Mouse (Mus musculus) hindbrain, embryonic 10.5 days (tissue): ENCODE measurements around the gene Srrm3. TPM values are rescaled to one million over a fixed set of nuclear protein-coding genes. Genes with fewer than 3 reads are reported as not detected.

Source experiments
- DNase-seq: peaks from one replicate; pipeline ENCODE4 v3.0.0-alpha.2; 2017; ENCODE audit warnings: low spot score
- H3K27ac ChIP-seq: fragments of 300-500 bp; sonication (generic); 2 replicates; pipeline ENCODE4 v1.5.1; 2016; ENCODE audit warnings: mild to moderate bottlenecking, moderate library complexity
- H3K27me3 ChIP-seq: fragments of 300-500 bp; sonication (generic); 2 replicates; pipeline ENCODE4 v1.6.1; 2016; ENCODE audit warnings: mild to moderate bottlenecking; ENCODE audit not compliant: poor library complexity, insufficient read depth, severe bottlenecking
- H3K36me3 ChIP-seq: fragments of 300-500 bp; sonication (generic); 2 replicates; pipeline ENCODE4 v1.6.1; 2016; ENCODE audit warnings: mild to moderate bottlenecking, moderate library complexity
- H3K4me1 ChIP-seq: fragments of 300-500 bp; sonication (generic); replicated peaks from 2 replicates; pipeline ENCODE4 v1.6.1; 2016; ENCODE audit warnings: mild to moderate bottlenecking
- H3K4me3 ChIP-seq: fragments of 300-500 bp; sonication (generic); 2 replicates; pipeline ENCODE4 v1.5.1; 2016; ENCODE audit warnings: mild to moderate bottlenecking, moderate library complexity
- H3K9me3 ChIP-seq: fragments of 300-500 bp; sonication (generic); 2 replicates; pipeline ENCODE4 v1.6.1; 2016; ENCODE audit warnings: mild to moderate bottlenecking, moderate library complexity
- WGBS: fragments of 180-500 bp; shearing (Covaris S2); methylation state at CpG from one replicate; pipeline ENCODE4 v1.1.7; 2016; 5-methylcytosine and 5-hydroxymethylcytosine counted together
- polyA plus RNA-seq: library from polyadenylated mRNA; unstranded; fragments of >200 nt; fragmentation: Nextera tagmentation; extraction: Ambion mirVana; gene quantifications from 2 replicates; pipeline ENCODE4 v1.2.1, GENCODE M21; 2016

The Srrm3 gene
- polyA plus RNA-seq, 1 experiment from 2014 or later, result 38.5 TPM

DNA sequence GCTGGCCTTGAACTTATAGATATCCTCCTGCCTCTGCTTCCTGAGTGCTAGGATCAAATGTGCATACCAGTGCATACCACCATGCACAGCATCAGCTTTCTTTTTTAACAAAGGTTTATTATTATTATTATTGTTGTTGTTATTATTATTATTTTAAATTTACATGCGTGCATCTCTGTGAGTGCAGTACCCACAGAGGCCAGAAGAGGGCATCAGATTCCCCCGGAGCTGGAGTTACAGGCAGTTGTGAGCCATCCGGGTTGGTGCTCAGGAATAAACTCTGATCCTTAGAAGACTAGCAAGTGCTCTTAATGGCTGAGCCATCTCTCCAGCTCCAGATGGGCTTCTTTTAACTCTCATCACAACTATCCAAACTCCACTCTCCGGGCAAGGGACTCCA, 6.9 kb upstream of the Srrm3 start:
- Histone ChIP-seq H3K27me3 (peaks cover 7% of the 10 kb centered on the region; the same call in 1 of the 2 replicates), H3K27ac (no peak overlapping the region), H3K4me1 (peaks cover 35% of the 10 kb centered on the region), H3K9me3 (no peaks in the 10 kb centered on the region), H3K36me3 (no peaks in the 10 kb centered on the region), H3K4me3 (no peak overlapping the region)
- WGBS, result 49% methylated on average over 4 of the region's 4 CpGs
- peak; percentile 30 for DNase-seq

DNA sequence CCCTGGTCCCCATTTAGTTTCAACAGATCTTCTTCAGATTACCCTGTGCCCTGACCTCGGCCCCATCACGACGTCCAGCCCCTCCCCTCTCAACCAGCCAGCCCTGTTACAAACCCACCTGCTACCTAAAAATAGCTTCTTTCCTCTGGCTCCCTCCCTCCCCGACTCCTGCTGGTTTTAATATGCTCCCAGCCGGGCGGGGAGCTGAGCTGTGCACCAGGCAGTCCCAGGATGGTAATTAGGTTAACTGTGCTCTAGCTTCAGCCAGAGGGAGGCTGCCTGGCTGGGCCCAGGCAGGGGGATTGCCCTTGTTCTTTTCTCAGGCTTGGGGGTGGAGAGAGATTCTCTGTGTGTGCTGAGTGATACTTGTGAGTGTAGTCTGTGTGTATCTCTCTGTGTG, 5.8 kb upstream of the Srrm3 start:
- Histone ChIP-seq H3K27me3 (0 out of 2 replicates have a peak, but pooled peaks cover 4% of the 10 kb centered on the region), H3K27ac (peak overlapping the region; percentile 76), H3K36me3 (no peaks in the 10 kb centered on the region), H3K4me1 (peaks cover 30% of the 10 kb centered on the region), H3K9me3 (no peaks in the 10 kb centered on the region), H3K4me3 (no peak overlapping the region)
- WGBS, result 2% methylated on average over 6 of the region's 6 CpGs
- DNase-seq, result no peak

DNA sequence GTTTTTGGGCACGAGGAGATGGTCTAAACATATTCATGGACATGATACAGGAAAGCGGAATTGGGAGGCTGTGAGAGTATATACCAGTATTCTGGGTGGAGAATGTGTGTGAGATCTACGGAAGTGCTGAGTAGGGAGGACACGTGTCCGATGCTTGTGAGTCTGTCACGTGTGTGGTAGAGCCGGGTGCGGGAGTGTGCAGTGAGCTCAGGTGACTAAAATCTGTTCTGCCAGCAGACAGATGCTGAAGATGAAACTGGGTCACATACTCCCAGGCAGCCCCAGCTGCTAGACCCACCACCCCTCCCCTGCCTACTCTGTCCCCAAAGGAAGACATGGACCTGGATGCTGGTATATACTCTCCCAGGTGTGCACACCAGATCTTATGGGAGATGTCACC, 4.0 kb upstream of the Srrm3 start:
- 90% methylated on average over 8 of the region's 8 CpGs for WGBS
- no peaks in the 10 kb centered on the region for H3K9me3 ChIP-seq

DNA sequence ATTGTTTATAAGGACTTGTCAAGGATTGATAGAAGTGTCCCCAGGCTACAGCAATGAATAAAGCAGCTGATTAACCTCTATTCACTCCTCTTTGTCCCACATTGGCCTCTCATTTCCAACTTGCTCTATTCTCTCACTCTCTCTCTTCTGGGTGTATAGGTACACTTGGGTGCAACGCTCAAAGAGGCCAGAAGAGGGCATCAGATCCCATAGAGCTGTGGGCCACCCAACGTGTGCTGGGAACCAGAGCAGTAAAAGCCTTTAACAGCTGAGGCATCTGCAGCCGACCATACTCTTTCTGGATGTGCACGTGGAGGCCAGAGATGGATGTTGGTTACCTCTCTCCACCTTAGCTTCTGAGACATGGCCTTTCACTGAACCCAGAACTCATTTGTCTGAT, 3.6 kb upstream of the Srrm3 start:
- no peak overlapping the region for H3K4me3 ChIP-seq
- DNase-seq, result no peak
- peaks cover 41% of the 10 kb centered on the region for H3K4me1 ChIP-seq
- H3K36me3 ChIP-seq, result no peaks in the 10 kb centered on the region
- H3K9me3 ChIP-seq, result no peaks in the 10 kb centered on the region
- H3K27me3 ChIP-seq, result 0 out of 2 replicates have a peak, but pooled peaks cover 4% of the 10 kb centered on the region
- no peak overlapping the region for H3K27ac ChIP-seq
- 69% methylated on average over 4 of the region's 4 CpGs for WGBS

More for the DNA sequence above, 4.0 kb upstream of the Srrm3 start:
- Histone ChIP-seq H3K27ac (no peak overlapping the region), H3K4me3 (no peak overlapping the region), H3K27me3 (0 out of 2 replicates have a peak, but pooled peaks cover 4% of the 10 kb centered on the region), H3K4me1 (peaks cover 41% of the 10 kb centered on the region), H3K36me3 (no peaks in the 10 kb centered on the region)
- DNase-seq, result no peak

DNA sequence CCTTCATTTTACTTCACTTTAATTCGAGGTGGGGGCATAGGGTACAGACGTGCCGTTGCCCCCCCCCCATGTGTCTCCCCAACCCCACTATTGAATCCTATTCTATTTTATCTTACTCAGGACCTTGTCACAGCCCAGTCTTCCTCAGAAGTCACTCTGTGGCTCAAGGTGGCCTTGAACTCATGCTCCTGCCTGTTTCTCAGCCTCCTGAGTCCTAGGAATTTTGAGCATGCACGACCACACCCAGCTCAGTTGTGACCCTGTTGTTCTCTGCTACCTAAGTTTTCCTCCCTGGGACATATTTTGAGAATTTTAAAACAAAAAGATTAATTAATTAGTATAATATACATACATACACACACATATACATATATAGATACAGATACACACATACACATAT, 3.0 kb upstream of the Srrm3 start:
- Histone ChIP-seq H3K36me3 (no peaks in the 10 kb centered on the region), H3K27me3 (0 out of 2 replicates have a peak, but pooled peaks cover 4% of the 10 kb centered on the region), H3K4me1 (peaks cover 41% of the 10 kb centered on the region), H3K4me3 (no peak overlapping the region), H3K9me3 (no peaks in the 10 kb centered on the region), H3K27ac (no peak overlapping the region)
- 87% methylated on average over 4 of the region's 4 CpGs for WGBS
- DNase-seq, result no peak

DNA sequence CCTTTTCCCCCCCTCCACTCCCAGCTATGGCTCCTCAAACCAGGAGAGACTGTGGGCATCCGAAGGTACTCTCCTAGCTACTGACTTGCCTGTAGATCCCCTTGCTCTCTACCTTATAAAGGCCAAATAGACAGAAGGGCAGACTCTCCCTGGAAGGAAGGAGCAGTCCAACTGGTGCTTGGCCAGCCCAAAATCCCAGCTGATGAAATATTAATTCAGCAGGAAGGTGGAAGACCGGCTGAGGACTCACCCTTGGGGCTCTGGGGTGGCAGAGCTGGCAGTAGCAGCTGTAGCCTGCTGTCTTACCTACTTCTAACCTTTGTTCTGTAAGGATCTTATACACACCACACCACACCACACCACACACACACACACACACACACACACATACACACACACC, 2.0 kb upstream of the Srrm3 start:
- Histone ChIP-seq H3K27ac (peak overlapping the region; percentile 35; the same call in 1 of the 2 replicates), H3K9me3 (no peaks in the 10 kb centered on the region), H3K36me3 (no peaks in the 10 kb centered on the region), H3K4me1 (peaks cover 41% of the 10 kb centered on the region), H3K4me3 (no peak overlapping the region), H3K27me3 (0 out of 2 replicates have a peak, but pooled peaks cover 4% of the 10 kb centered on the region)
- WGBS, result 64% methylated on average over 2 of the region's 2 CpGs
- no peak for DNase-seq

DNA sequence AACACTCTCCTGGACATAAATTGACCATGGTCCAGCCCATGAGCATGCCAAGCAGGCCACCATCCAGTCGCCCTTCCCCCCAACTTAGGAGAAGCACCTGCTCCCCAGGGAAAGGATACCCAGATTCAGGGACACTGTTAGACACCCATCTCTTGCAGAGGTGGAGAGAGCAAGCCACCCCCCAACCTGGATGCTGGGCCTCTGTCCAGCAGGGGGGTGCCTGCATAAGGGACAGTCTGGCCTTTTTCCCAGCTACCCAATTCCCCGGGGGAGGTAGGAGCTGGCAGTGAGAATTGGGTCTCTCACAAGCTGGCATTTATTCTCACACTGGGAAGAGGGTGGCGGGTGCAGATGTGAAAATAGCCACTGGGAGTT, 560 bp downstream of the Srrm3 start:
- DNase-seq, result no peak
- Histone ChIP-seq H3K27ac (peak overlapping the region; percentile 86), H3K9me3 (no peaks in the 10 kb centered on the region), H3K36me3 (no peaks in the 10 kb centered on the region), H3K4me3 (peak overlapping the region; percentile 56), H3K4me1 (peaks cover 20% of the 10 kb centered on the region), H3K27me3 (no peaks in the 10 kb centered on the region)
- 45% methylated on average over 3 of the region's 3 CpGs for WGBS

DNA sequence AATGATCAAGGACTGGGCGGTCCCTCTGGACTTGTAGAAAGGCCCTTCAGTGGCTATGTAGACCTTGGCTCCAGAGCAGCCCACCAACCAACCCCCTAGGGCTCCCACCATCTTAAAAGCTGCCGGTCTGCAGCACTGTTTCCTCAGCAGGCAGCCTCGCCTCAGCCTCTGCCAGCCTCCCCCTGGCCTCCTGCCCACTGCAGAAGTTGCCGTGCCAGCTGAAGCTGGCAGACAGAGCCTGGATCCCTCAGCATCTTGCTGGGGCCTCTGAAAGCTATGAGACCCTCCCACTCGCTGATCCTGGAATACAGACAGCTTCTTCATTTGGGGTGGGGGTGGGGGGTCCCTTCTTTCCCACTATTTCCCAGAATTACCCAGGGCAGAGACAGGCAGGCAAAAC, 6.3 kb downstream of the Srrm3 start:
- DNase-seq, result no peak

DNA sequence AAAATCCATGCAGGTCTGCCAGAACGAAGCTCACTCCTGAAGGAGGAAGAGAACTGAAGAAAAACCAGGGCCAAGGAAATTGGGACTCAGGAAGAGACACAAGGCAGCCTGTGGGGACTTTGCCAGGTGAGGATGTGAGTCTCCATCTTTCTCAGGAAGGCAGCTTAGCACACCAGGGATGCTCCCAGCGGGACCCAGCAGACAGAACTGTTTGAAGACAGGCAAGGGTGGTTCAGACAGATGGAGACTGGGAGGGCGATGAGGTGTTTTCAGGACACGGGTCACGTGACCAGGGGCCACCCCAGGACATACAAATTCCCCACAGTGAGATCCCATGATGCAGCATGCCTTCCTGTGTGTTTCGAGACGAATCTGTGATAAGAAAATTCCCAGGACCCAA, 11.8 kb downstream of the Srrm3 start:
- Histone ChIP-seq H3K4me1 (peaks cover 20% of the 10 kb centered on the region), H3K27ac (no peak overlapping the region), H3K9me3 (no peaks in the 10 kb centered on the region), H3K4me3 (no peak overlapping the region), H3K36me3 (no peaks in the 10 kb centered on the region), H3K27me3 (peaks cover 9% of the 10 kb centered on the region)
- DNase-seq, result no peak
- 46% methylated on average over 7 of the region's 7 CpGs for WGBS

More for the DNA sequence above, 6.3 kb downstream of the Srrm3 start:
- Histone ChIP-seq H3K27ac (no peak overlapping the region), H3K27me3 (no peaks in the 10 kb centered on the region), H3K36me3 (no peaks in the 10 kb centered on the region), H3K9me3 (no peaks in the 10 kb centered on the region), H3K4me1 (peaks cover 6% of the 10 kb centered on the region; the same call in 1 of the 2 replicates), H3K4me3 (no peak overlapping the region)
- 76% methylated on average over 5 of the region's 5 CpGs for WGBS

DNA sequence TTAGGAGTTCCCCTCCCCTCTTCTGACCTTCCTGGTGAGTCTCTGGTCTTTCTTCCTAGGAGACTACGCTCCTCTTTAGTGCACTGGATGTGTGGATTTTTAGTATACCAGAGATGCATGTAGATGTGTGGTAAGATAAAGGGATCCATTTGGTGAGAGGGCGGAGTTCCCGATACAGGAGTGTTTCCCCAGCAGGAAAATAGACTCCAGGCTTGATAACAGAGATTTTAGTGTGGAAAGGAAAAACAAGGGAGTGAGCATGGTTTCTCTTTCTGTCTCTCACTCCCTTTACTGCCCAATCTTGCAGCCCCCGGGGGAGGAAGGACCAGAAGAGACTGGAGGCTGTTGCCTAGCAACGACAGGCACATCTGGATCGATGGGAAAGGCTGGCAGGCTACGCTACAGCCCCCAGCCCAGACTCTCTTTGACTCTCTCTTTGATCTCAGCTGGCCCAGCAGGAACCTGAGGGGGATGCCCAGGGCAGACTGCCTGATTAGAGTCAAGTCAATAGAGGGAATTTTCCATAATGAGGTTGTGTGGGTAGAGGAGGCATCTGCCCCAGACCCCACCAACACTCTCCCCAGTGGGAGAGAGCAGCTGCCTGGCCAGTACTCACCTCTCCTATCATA, 15.7 kb downstream of the Srrm3 start:
- WGBS, result 18% methylated on average over 7 of the region's 7 CpGs
- peaks cover 9% of the 10 kb centered on the region for H3K27me3 ChIP-seq
- H3K4me3 ChIP-seq, result no peak overlapping the region
- no peaks in the 10 kb centered on the region for H3K9me3 ChIP-seq
- H3K27ac ChIP-seq, result peak overlapping the region; percentile 64
- peaks cover 35% of the 10 kb centered on the region for H3K4me1 ChIP-seq
- no peaks in the 10 kb centered on the region for H3K36me3 ChIP-seq
- DNase-seq, result peak; percentile 47

DNA sequence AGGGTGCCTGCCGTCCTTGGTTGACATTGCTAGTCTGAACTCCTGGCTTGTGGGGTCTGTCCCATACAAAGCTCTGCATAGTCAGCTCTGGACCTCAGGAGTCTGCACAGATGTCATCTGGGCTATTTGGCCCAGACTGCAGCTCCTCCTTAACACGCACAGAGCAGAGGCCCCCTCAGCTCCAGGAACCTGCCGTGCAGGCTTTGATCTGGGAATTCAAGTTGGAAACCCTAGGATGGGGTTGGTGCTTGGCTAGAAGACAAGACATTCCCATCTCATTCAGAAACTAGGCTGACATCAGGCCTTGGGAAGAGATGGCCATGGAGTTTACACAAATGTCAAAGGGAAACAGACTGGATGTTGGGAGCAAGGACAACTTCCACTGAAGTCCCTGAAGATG, 17.8 kb downstream of the Srrm3 start:
- Histone ChIP-seq H3K27me3 (peaks cover 4% of the 10 kb centered on the region; the same call in 1 of the 2 replicates), H3K27ac (no peak overlapping the region), H3K36me3 (no peaks in the 10 kb centered on the region), H3K4me3 (no peak overlapping the region), H3K4me1 (peaks cover 35% of the 10 kb centered on the region), H3K9me3 (no peaks in the 10 kb centered on the region)
- 57% methylated on average over 3 of the region's 3 CpGs for WGBS
- no peak for DNase-seq

DNA sequence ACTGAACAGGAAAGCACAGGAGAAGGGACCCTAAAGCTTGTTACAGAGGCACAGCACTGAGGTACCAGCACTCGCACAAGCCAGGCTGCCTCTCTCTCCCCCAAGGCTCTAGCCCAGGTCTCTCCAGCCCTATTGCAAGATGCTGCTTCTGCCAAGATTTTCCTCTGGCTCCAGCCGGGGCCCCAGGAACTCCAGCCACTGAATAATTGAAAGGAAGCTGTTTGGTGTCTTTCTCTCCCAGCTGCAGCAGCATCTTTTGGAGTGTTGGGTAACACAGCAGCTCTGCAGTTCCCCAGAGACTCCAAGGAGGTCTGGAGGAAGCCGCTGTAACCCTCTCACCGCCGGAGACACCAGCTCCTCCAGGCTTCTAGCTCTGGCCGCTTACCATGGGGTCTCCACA, 19.5 kb downstream of the Srrm3 start:
- H3K27ac ChIP-seq, result peak overlapping the region; percentile 73
- H3K4me3 ChIP-seq, result no peak overlapping the region
- no peak for DNase-seq
- H3K4me1 ChIP-seq, result peaks cover 35% of the 10 kb centered on the region
- H3K9me3 ChIP-seq, result no peaks in the 10 kb centered on the region
- H3K36me3 ChIP-seq, result no peaks in the 10 kb centered on the region
- no peaks in the 10 kb centered on the region for H3K27me3 ChIP-seq
- 40% methylated on average over 6 of the region's 6 CpGs for WGBS

DNA sequence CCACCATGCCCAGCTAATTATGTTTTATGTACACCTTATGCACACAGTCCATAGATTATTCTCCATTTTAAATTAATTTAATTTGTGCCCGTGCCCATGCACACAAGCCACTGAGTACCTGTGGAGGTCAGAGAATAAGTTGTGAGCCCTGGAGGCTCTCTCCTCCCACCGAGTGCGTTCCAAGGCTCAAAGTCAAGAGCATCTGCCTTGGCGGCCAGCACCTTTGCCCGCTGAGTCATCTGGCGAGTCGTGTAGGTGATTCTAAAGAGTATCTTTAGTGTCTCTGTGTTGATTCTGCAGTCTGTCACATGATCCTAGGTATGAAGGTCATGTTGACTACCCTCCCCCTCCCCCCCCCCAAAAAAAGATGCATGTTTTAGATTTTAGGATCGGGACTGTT, 22.7 kb downstream of the Srrm3 start:
- no peaks in the 10 kb centered on the region for H3K36me3 ChIP-seq
- H3K27me3 ChIP-seq, result peaks cover 15% of the 10 kb centered on the region; the same call in 1 of the 2 replicates
- no peak for DNase-seq
- no peak overlapping the region for H3K4me3 ChIP-seq
- no peak overlapping the region for H3K27ac ChIP-seq
- WGBS, result 91% methylated on average over 8 of the region's 8 CpGs
- peaks cover 26% of the 10 kb centered on the region for H3K4me1 ChIP-seq
- H3K9me3 ChIP-seq, result no peaks in the 10 kb centered on the region

DNA sequence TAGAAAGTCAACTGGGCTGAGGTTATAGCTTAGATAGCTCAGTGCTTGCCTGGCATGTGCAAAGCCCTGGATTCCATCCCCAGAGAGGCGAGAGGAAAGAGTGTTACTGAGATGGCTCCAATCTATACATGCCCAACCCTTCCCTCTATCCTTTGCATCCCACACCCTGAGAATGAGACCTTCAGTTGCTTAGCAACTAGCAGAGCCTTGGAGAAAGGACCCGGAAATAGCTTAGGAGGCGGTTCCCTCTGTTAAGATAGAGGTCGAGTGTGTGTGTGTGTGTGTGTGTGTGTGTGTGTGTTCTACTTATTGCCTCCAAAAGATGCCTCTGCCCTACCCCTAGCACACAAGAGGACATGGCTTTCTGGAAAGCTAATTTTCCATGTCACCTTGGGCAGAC, 26.0 kb downstream of the Srrm3 start:
- H3K4me1 ChIP-seq, result peaks cover 27% of the 10 kb centered on the region
- no peaks in the 10 kb centered on the region for H3K9me3 ChIP-seq
- H3K36me3 ChIP-seq, result no peaks in the 10 kb centered on the region
- no peak for DNase-seq
- H3K27ac ChIP-seq, result no peak overlapping the region
- 40% methylated on average over 4 of the region's 4 CpGs for WGBS
- H3K27me3 ChIP-seq, result peaks cover 38% of the 10 kb centered on the region
- no peak overlapping the region for H3K4me3 ChIP-seq
